Mouse (Mus musculus): ENCODE results near the gene Ptk6.

Gene Ptk6

GRCm38 (mm10) chr2:181166469-181166868 is 36.1 kb downstream of the Ptk6 start:
- in situ Hi-C loops (cut with MboI, MseI), result no loop called here

- in situ Hi-C loops (cut with MboI, MseI), result no loop called here
Measured at GRCm38 (mm10) chr2:181160821-181161220, 41.8 kb downstream of the Ptk6 start.

GRCm38 (mm10) chr2:181159771-181160170 is 42.8 kb downstream of the Ptk6 start:
- in situ Hi-C loops (cut with MboI, MseI), result no loop called here

- in situ Hi-C loops (cut with MboI, MseI), result no loop called here
Measured at GRCm38 (mm10) chr2:181159091-181159514, 43.5 kb downstream of the Ptk6 start.

- in situ Hi-C loops (cut with MboI, MseI), result no loop called here
Measured at GRCm38 (mm10) chr2:181158471-181158870, 44.1 kb downstream of the Ptk6 start.

GRCm38 (mm10) chr2:181157716-181158302 is 44.8 kb downstream of the Ptk6 start:
- in situ Hi-C loops (cut with MboI, MseI), result no loop called here

- in situ Hi-C loops (cut with MboI, MseI), result no loop called here
Measured at GRCm38 (mm10) chr2:181157180-181157579, 45.4 kb downstream of the Ptk6 start.

- in situ Hi-C loops (cut with MboI, MseI), result no loop called here
Measured at GRCm38 (mm10) chr2:181156248-181157121, 46.1 kb downstream of the Ptk6 start, which contains the start of gene Eef1a2. Gene Eef1a2, minus strand, starts transcription at chr2:181157014.

GRCm38 (mm10) chr2:181155801-181156200 is 46.8 kb downstream of the Ptk6 start:
- in situ Hi-C loops (cut with MboI, MseI), result no loop called here

GRCm38 (mm10) chr2:181154831-181155415 is 47.7 kb downstream of the Ptk6 start:
- in situ Hi-C loops (cut with MboI, MseI), result no loop called here

GRCm38 (mm10) chr2:181154361-181154760 is 48.2 kb downstream of the Ptk6 start:
- in situ Hi-C loops (cut with MboI, MseI), result no loop called here

GRCm38 (mm10) chr2:181153837-181154236 is 48.8 kb downstream of the Ptk6 start:
- in situ Hi-C loops (cut with MboI, MseI), result no loop called here

- in situ Hi-C loops (cut with MboI, MseI), result no loop called here
Measured at GRCm38 (mm10) chr2:181153131-181153530, 49.5 kb downstream of the Ptk6 start.

GRCm38 (mm10) chr2:181152701-181153100 is 49.9 kb downstream of the Ptk6 start:
- in situ Hi-C loops (cut with MboI, MseI), result no loop called here

GRCm38 (mm10) chr2:181150281-181150680 is 52.3 kb downstream of the Ptk6 start:
- in situ Hi-C loops (cut with MboI, MseI), result no loop called here

- in situ Hi-C loops (cut with MboI, MseI), result no loop called here
Measured at GRCm38 (mm10) chr2:181148318-181148955, 54.2 kb downstream of the Ptk6 start.

GRCm38 (mm10) chr2:181147546-181148317 is 54.9 kb downstream of the Ptk6 start:
- in situ Hi-C loops (cut with MboI, MseI), result no loop called here

- in situ Hi-C loops (cut with MboI, MseI), result no loop called here
Measured at GRCm38 (mm10) chr2:181146976-181147545, 55.5 kb downstream of the Ptk6 start.

GRCm38 (mm10) chr2:181144675-181145074 is 57.9 kb downstream of the Ptk6 start:
- in situ Hi-C loops (cut with MboI, MseI), result no loop called here

Measured in T-helper 2 cell (primary cell).